Mouse (Mus musculus): Measurements from ENCODE around the gene Brd3os. TPM values are rescaled to one million over a fixed set of nuclear protein-coding genes. Genes with fewer than 3 reads are reported as not detected.

Gene Brd3os
- polyA plus RNA-seq, 1 experiment from 2014 or later: 0.35 TPM

GRCm38 (mm10) chr2:27442708-27443449 is 755 bp downstream of the Brd3os start:
- TF ChIP-seq CTCF (IDR thresholded peaks at IDR 0.05; ENCODE audit: low read depth): no peak
- TF ChIP-seq EP300 (IDR thresholded peaks at IDR 0.05; ENCODE audit: low read depth): no peak

DNA sequence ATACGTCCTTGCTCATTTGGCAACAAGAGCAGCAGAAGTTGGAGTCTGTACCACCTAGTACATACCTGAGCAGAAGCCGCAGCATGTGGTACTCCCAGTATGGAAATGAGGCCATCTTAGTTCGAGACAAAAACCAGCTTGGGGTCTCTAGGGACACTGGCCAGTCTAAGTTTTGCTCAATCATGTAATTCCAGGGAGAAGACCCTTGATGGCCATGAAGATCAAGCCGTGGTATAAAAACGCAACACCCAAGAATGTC is 1.3 kb downstream of the Brd3os start:
- H3K4me3 ChIP-seq (ENCODE audit: low read depth, low read length): no peak overlapping the region
- ATAC-seq: no peak
- H3K36me3 ChIP-seq (replicated peaks; ENCODE audit: insufficient read depth, low read length): peaks cover 28% of the 10 kb centered on the region

More at GRCm38 (mm10) chr2:27442708-27443449, 755 bp downstream of the Brd3os start:
- H3K4me3 ChIP-seq (ENCODE audit: low read depth, low read length): peak overlapping the region; percentile 45
- H3K4me2 ChIP-seq (ENCODE audit: low read depth, low read length): peak overlapping the region; percentile 72
- ATAC-seq (peak; percentile 15), DNase-seq (no peak)
- H3K27ac ChIP-seq (ENCODE audit: low read depth): no peak overlapping the region
- peaks cover 23% of the 10 kb centered on the region for H3K36me3 ChIP-seq (replicated peaks; ENCODE audit: insufficient read depth, low read length)
- H3K4me1 ChIP-seq (ENCODE audit: insufficient read depth): peaks cover 14% of the 10 kb centered on the region
- 38% methylated on average over 19 of the region's 20 CpGs for WGBS (ENCODE audit: insufficient replicate concordance)
- no peaks in the 10 kb centered on the region for H3K27me3 ChIP-seq (ENCODE audit: insufficient read depth, low read length)
- H3K9me3 ChIP-seq (ENCODE audit: low read length): no peaks in the 10 kb centered on the region
- H3K9ac ChIP-seq (replicated peaks): peak overlapping the region; percentile 47

GRCm38 (mm10) chr2:27445910-27446309 is 3.8 kb downstream of the Brd3os start:
- no peaks in the 10 kb centered on the region for H3K27me3 ChIP-seq (ENCODE audit: insufficient read depth, low read length)
- no peaks in the 10 kb centered on the region for H3K9me3 ChIP-seq (ENCODE audit: low read length)
- TF ChIP-seq CTCF (IDR thresholded peaks at IDR 0.05; ENCODE audit: low read depth): no peak
- WGBS (ENCODE audit: insufficient replicate concordance): 84% methylated on average over 3 of the region's 3 CpGs
- DNase-seq (no peak), ATAC-seq (no peak)
- no peak overlapping the region for H3K4me3 ChIP-seq (ENCODE audit: low read depth, low read length)
- no peak overlapping the region for H3K4me2 ChIP-seq (ENCODE audit: low read depth, low read length)
- no peak overlapping the region for H3K27ac ChIP-seq (ENCODE audit: low read depth)
- H3K9ac ChIP-seq (replicated peaks): no peak overlapping the region
- H3K36me3 ChIP-seq (replicated peaks; ENCODE audit: insufficient read depth, low read length): peaks cover 47% of the 10 kb centered on the region
- H3K4me1 ChIP-seq (ENCODE audit: insufficient read depth): peaks cover 11% of the 10 kb centered on the region

More for the DNA sequence above, 1.3 kb downstream of the Brd3os start:
- H3K9ac ChIP-seq (replicated peaks): no peak overlapping the region
- TF ChIP-seq EP300 (IDR thresholded peaks at IDR 0.05; ENCODE audit: low read depth) (no peak), CTCF (IDR thresholded peaks at IDR 0.05; ENCODE audit: low read depth) (no peak)
- H3K9me3 ChIP-seq (ENCODE audit: low read length): no peaks in the 10 kb centered on the region
- peaks cover 11% of the 10 kb centered on the region for H3K4me1 ChIP-seq (ENCODE audit: insufficient read depth)
- H3K27me3 ChIP-seq (ENCODE audit: insufficient read depth, low read length): no peaks in the 10 kb centered on the region
- WGBS (ENCODE audit: insufficient replicate concordance): 73% methylated on average over 5 of the region's 5 CpGs
- H3K4me2 ChIP-seq (ENCODE audit: low read depth, low read length): no peak overlapping the region
- no peak for DNase-seq
- no peak overlapping the region for H3K27ac ChIP-seq (ENCODE audit: low read depth)

- peaks cover 55% of the 10 kb centered on the region for H3K36me3 ChIP-seq (replicated peaks; ENCODE audit: insufficient read depth, low read length)
These were observed 4.7 kb downstream of the Brd3os start for GRCm38 (mm10) chr2:27446812-27447211.

GRCm38 (mm10) chr2:27447782-27448181 is 5.7 kb downstream of the Brd3os start:
- WGBS (ENCODE audit: insufficient replicate concordance): 82% methylated on average over 5 of the region's 5 CpGs
- Histone ChIP-seq H3K9me3 (ENCODE audit: low read length) (no peaks in the 10 kb centered on the region), H3K36me3 (replicated peaks; ENCODE audit: insufficient read depth, low read length) (peaks cover 63% of the 10 kb centered on the region), H3K4me2 (ENCODE audit: low read depth, low read length) (no peak overlapping the region), H3K27ac (ENCODE audit: low read depth) (no peak overlapping the region), H3K4me3 (ENCODE audit: low read depth, low read length) (no peak overlapping the region), H3K27me3 (ENCODE audit: insufficient read depth, low read length) (no peaks in the 10 kb centered on the region), H3K4me1 (ENCODE audit: insufficient read depth) (peaks cover 1% of the 10 kb centered on the region), H3K9ac (replicated peaks) (no peak overlapping the region)
- ATAC-seq (no peak), DNase-seq (no peak)
- TF ChIP-seq CTCF (IDR thresholded peaks at IDR 0.05; ENCODE audit: low read depth) (peak; percentile 28), EP300 (IDR thresholded peaks at IDR 0.05; ENCODE audit: low read depth) (no peak)

More at GRCm38 (mm10) chr2:27446812-27447211, 4.7 kb downstream of the Brd3os start:
- Histone ChIP-seq H3K4me2 (ENCODE audit: low read depth, low read length) (no peak overlapping the region), H3K9ac (replicated peaks) (no peak overlapping the region), H3K27me3 (ENCODE audit: insufficient read depth, low read length) (no peaks in the 10 kb centered on the region), H3K9me3 (ENCODE audit: low read length) (no peaks in the 10 kb centered on the region), H3K4me1 (ENCODE audit: insufficient read depth) (peaks cover 9% of the 10 kb centered on the region), H3K27ac (ENCODE audit: low read depth) (no peak overlapping the region), H3K4me3 (ENCODE audit: low read depth, low read length) (no peak overlapping the region)
- TF ChIP-seq EP300 (IDR thresholded peaks at IDR 0.05; ENCODE audit: low read depth) (no peak), CTCF (IDR thresholded peaks at IDR 0.05; ENCODE audit: low read depth) (no peak)
- DNase-seq: no peak
- 89% methylated on average over 8 of the region's 8 CpGs for WGBS (ENCODE audit: insufficient replicate concordance)
- ATAC-seq: no peak

- WGBS (ENCODE audit: insufficient replicate concordance): 80% methylated on average over 14 of the region's 14 CpGs
- DNase-seq: no peak
These were observed 8.1 kb downstream of the Brd3os start for GRCm38 (mm10) chr2:27450226-27450625.

More at GRCm38 (mm10) chr2:27450226-27450625, 8.1 kb downstream of the Brd3os start:
- Histone ChIP-seq H3K9ac (replicated peaks) (no peak overlapping the region), H3K9me3 (ENCODE audit: low read length) (no peaks in the 10 kb centered on the region), H3K27me3 (ENCODE audit: insufficient read depth, low read length) (no peaks in the 10 kb centered on the region), H3K4me3 (ENCODE audit: low read depth, low read length) (no peak overlapping the region), H3K27ac (ENCODE audit: low read depth) (no peak overlapping the region), H3K4me2 (ENCODE audit: low read depth, low read length) (no peak overlapping the region), H3K4me1 (ENCODE audit: insufficient read depth) (no peaks in the 10 kb centered on the region), H3K36me3 (replicated peaks; ENCODE audit: insufficient read depth, low read length) (peaks cover 85% of the 10 kb centered on the region)
- ATAC-seq: no peak
- TF ChIP-seq EP300 (IDR thresholded peaks at IDR 0.05; ENCODE audit: low read depth) (no peak), CTCF (IDR thresholded peaks at IDR 0.05; ENCODE audit: low read depth) (no peak)
